Mouse (Mus musculus) adrenal gland, adult 8-10 months (tissue): ENCODE data around the gene Myl3. TPM values are rescaled to one million over a fixed set of nuclear protein-coding genes. Genes with fewer than 3 reads are reported as not detected.
A peak's percentile ranks its signal among the peaks of the same experiment; 100 is the strongest.

ENCODE experiments used
- DNase-seq: peaks from one replicate; pipeline ENCODE4 v3.0.0; 2022
- total RNA-seq, 4 experiments: library from RNA; stranded (reverse); gene quantifications; 2 replicates each; pipeline ENCODE4 v1.2.4; 2022

Myl3 gene
- under 1 TPM in 2 of 4 experiments, not detected in 2; 0.26 to 0.40 TPM for total RNA-seq

GRCm38 (mm10) chr9:110741711-110742294, at the start of gene Myl3:
Myl3 (plus strand) TSS chr9:110741861.
- no peak for DNase-seq

- DNase-seq, result no peak
Measured at GRCm38 (mm10) chr9:110695165-110695755, 46.4 kb upstream of the Myl3 start.

- no peak for DNase-seq
Measured at GRCm38 (mm10) chr9:110696427-110696826, 45.2 kb upstream of the Myl3 start.

- no peak for DNase-seq
Measured at GRCm38 (mm10) chr9:110697465-110697864, 44.2 kb upstream of the Myl3 start.

GRCm38 (mm10) chr9:110699574-110699973, 42.1 kb upstream of the Myl3 start:
- no peak for DNase-seq

GRCm38 (mm10) chr9:110701114-110702032, 40.3 kb upstream of the Myl3 start:
- DNase-seq, result no peak

GRCm38 (mm10) chr9:110702848-110703247, 38.8 kb upstream of the Myl3 start:
- DNase-seq, result no peak

GRCm38 (mm10) chr9:110703951-110704350, 37.7 kb upstream of the Myl3 start:
- no peak for DNase-seq

GRCm38 (mm10) chr9:110706784-110707183, 34.9 kb upstream of the Myl3 start:
- no peak for DNase-seq

- peak; percentile 67 for DNase-seq
Measured at GRCm38 (mm10) chr9:110709640-110710258, 31.9 kb upstream of the Myl3 start.

GRCm38 (mm10) chr9:110711532-110711931, 30.1 kb upstream of the Myl3 start:
- no peak for DNase-seq

- DNase-seq, result no peak
Measured at GRCm38 (mm10) chr9:110711996-110712395, 29.7 kb upstream of the Myl3 start.

- DNase-seq, result no peak
Measured at GRCm38 (mm10) chr9:110712545-110712944, 29.1 kb upstream of the Myl3 start.

- no peak for DNase-seq
Measured at GRCm38 (mm10) chr9:110713389-110713788, 28.3 kb upstream of the Myl3 start.

GRCm38 (mm10) chr9:110715426-110715825, 26.2 kb upstream of the Myl3 start:
- DNase-seq, result no peak

- DNase-seq, result no peak
Measured at GRCm38 (mm10) chr9:110716775-110717174, 24.9 kb upstream of the Myl3 start.

GRCm38 (mm10) chr9:110718071-110718470, 23.6 kb upstream of the Myl3 start:
- DNase-seq, result no peak

GRCm38 (mm10) chr9:110718810-110719209, 22.9 kb upstream of the Myl3 start:
- DNase-seq, result no peak

- DNase-seq, result no peak
Measured at GRCm38 (mm10) chr9:110719977-110720376, 21.7 kb upstream of the Myl3 start.

- no peak for DNase-seq
Measured at GRCm38 (mm10) chr9:110722060-110722459, 19.6 kb upstream of the Myl3 start.

- peak; percentile 45 for DNase-seq
Measured at GRCm38 (mm10) chr9:110725721-110726135, 15.9 kb upstream of the Myl3 start.

- DNase-seq, result no peak
Measured at GRCm38 (mm10) chr9:110726867-110727266, 14.8 kb upstream of the Myl3 start.

GRCm38 (mm10) chr9:110729841-110730240, 11.8 kb upstream of the Myl3 start:
- no peak for DNase-seq
